Mouse (Mus musculus): ENCODE data around the gene Ccdc17. TPM values are rescaled to one million over a fixed set of nuclear protein-coding genes. Genes with fewer than 3 reads are reported as not detected.

Gene Ccdc17
- total and polyA plus RNA-seq, 2 experiments from 2014 or later, result 2.8 to 3.3 TPM

DNA sequence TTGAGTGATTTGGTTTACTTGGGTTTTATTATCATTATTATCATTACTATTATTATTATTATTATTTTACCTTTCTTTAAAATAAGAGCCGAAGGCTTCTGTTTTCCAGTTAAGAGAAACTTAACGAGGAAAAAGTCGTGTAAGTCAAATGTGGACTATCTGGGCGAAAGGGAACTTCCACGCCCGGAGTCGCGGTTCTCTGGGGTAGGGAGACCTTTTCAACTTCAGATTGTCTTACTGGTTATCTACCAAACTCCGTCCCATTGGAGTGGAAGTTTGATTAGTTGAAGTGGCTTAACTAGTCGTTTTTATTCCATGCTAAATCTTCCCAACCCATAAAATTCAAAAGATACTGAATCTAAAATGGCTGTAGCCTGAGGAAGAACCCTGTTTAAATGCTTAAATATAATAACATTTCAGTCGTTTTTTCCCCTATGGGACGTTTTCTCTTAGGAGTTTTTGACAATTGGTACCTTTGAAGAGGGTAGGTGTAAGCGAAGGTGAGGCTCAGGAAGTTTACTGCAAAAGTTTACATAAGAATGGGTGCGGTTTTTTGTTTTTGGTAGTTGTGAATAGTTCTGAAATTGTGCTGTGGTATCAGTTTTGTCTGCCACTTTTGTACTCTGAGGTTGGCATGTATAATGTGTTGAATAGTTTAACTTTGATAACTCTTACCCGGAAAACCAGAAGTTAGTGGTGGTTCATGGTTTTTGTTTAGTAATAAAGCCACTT is 38.1 kb upstream of the Ccdc17 start:
- H3K27me3 ChIP-seq (ENCODE audit: insufficient read depth, low read length), result no peaks in the 10 kb centered on the region
- H3K36me3 ChIP-seq (ENCODE audit: insufficient read depth), result peaks cover 6% of the 10 kb centered on the region; the same call in 1 of the 2 replicates
- peak overlapping the region; percentile 71 for H3K4me2 ChIP-seq (ENCODE audit: low read depth)
- ATAC-seq (no peak), DNase-seq (peak; percentile 4)
- peaks cover 12% of the 10 kb centered on the region for H3K4me1 ChIP-seq (ENCODE audit: insufficient read depth)
- peak overlapping the region; percentile 79 for H3K4me3 ChIP-seq (ENCODE audit: low read depth, low read length)
- H3K9me3 ChIP-seq (ENCODE audit: low read length), result no peaks in the 10 kb centered on the region
- 5% methylated on average over 15 of the region's 15 CpGs for WGBS
- H3K27ac ChIP-seq (ENCODE audit: low read depth, low read length), result no peak overlapping the region
- H3K9ac ChIP-seq, result peak overlapping the region; percentile 86
- no peak for TF ChIP-seq CTCF (IDR thresholded peaks at IDR 0.05; ENCODE audit: low read depth)

DNA sequence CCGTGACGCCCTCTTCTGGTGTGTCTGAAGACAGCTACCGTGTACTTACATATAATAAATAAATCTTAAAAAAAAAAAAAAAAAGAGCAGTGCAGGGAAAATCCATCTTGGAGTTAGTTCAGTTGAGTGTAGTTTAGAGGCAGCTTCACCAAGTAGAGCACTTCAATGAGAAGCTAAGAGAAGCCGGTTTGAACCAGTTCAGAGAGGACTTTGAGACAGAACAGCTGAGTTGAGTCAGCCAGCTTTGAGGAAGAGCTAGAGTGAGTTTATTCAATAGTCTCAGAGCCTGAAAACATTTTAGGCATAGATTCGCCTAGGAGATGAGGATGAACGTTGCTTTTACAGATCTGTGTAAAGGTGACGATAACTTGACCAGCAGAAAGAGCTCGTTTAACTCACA is 661 bp upstream of the Ccdc17 start:
- H3K4me2 ChIP-seq (ENCODE audit: low read depth), result no peak overlapping the region
- 84% methylated on average over 8 of the region's 8 CpGs for WGBS
- no peak for TF ChIP-seq CTCF (IDR thresholded peaks at IDR 0.05; ENCODE audit: low read depth)
- H3K27ac ChIP-seq (ENCODE audit: low read depth, low read length), result no peak overlapping the region
- peaks cover 8% of the 10 kb centered on the region; the same call in 1 of the 2 replicates for H3K4me1 ChIP-seq (ENCODE audit: insufficient read depth)
- DNase-seq (no peak), ATAC-seq (no peak)
- no peaks in the 10 kb centered on the region for H3K27me3 ChIP-seq (ENCODE audit: insufficient read depth, low read length)
- no peak overlapping the region for H3K9ac ChIP-seq
- peaks cover 33% of the 10 kb centered on the region for H3K36me3 ChIP-seq (ENCODE audit: insufficient read depth)
- H3K4me3 ChIP-seq (ENCODE audit: low read depth, low read length), result no peak overlapping the region
- H3K9me3 ChIP-seq (ENCODE audit: low read length), result no peaks in the 10 kb centered on the region

DNA sequence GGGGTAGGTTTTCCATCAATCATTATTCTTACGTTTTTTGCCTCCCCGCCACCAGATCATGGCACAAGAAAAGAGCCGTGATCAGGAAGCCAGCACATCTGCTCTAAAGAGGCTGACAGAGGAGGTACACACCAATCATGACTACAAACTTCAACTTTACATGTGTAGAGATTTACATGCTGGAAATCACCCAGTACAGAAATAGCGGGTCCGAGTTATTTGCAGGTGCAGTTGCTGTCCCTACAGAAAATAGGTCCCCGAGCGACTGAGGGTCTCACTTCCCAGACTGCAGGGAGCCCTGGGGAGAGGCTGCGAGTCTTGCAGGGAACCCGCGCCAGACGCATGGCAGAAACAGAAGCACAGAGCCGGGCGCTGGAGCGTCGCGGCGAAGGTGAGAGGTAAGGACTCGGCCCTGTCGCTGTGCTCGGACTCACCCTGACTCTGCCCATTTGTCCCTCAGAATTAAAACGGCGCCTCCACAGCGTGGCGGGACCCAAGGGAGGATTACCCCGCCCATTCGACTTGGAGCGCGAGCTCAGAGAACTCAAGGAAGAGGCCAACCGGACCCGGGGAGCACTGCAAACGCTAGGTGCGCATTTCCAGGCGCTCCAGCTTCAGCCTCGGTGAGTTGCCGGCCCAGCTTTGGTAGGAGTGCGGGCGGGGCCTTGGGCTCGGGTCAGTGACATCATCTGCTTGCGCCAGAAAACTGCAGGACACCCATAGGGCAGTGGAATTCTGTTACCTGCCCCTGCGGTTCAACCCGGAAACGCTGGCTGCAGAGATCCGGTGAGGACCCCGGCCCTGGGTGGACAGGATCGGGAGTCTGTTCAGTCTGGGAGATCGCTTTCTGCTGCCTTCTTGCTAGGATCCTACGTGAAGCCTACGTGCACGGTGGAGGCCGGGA is 776 bp downstream of the Ccdc17 start:
- ATAC-seq (peak; percentile 96), DNase-seq (peak; percentile 87)
- Histone ChIP-seq H3K9me3 (ENCODE audit: low read length) (no peaks in the 10 kb centered on the region), H3K9ac (peak overlapping the region; percentile 71), H3K27ac (ENCODE audit: low read depth, low read length) (peak overlapping the region; percentile 46; the same call in 1 of the 2 replicates), H3K4me2 (ENCODE audit: low read depth) (peak overlapping the region; percentile 86), H3K4me1 (ENCODE audit: insufficient read depth) (peaks cover 8% of the 10 kb centered on the region; the same call in 1 of the 2 replicates), H3K4me3 (ENCODE audit: low read depth, low read length) (peak overlapping the region; percentile 49), H3K36me3 (ENCODE audit: insufficient read depth) (peaks cover 31% of the 10 kb centered on the region), H3K27me3 (ENCODE audit: insufficient read depth, low read length) (no peaks in the 10 kb centered on the region)
- WGBS, result 1% methylated on average over 50 of the region's 50 CpGs
- TF ChIP-seq CTCF (IDR thresholded peaks at IDR 0.05; ENCODE audit: low read depth), result peak; percentile 34; the same call in 1 of the 2 replicates

DNA sequence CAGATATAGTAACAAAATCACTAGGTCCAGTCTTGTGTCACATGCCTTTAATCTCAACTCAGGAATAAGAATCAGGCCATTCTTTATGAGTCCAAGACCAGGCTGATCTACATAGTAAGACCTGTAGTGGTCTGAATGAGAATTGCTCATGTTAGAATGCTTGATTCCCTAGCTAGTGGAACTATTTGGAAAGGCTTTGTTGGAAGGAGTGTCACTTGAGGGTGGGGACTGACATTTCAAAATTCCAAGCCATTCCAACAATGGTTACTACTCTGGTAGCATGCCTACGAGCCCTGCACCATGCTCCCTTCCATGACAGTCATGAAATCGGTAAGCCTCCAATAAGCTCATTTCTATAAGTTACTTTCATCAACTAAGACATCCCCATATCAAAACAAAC is 16.2 kb downstream of the Ccdc17 start:
- Histone ChIP-seq H3K4me3 (ENCODE audit: low read depth, low read length) (no peak overlapping the region), H3K36me3 (ENCODE audit: insufficient read depth) (peaks cover 39% of the 10 kb centered on the region), H3K9me3 (ENCODE audit: low read length) (no peaks in the 10 kb centered on the region), H3K4me2 (ENCODE audit: low read depth) (no peak overlapping the region), H3K27me3 (ENCODE audit: insufficient read depth, low read length) (no peaks in the 10 kb centered on the region), H3K9ac (no peak overlapping the region), H3K27ac (ENCODE audit: low read depth, low read length) (no peak overlapping the region), H3K4me1 (ENCODE audit: insufficient read depth) (no peaks in the 10 kb centered on the region)
- no peak for TF ChIP-seq CTCF (IDR thresholded peaks at IDR 0.05; ENCODE audit: low read depth)
- ATAC-seq (no peak), DNase-seq (no peak)
- WGBS, result 90% methylated on average over 2 of the region's 2 CpGs

DNA sequence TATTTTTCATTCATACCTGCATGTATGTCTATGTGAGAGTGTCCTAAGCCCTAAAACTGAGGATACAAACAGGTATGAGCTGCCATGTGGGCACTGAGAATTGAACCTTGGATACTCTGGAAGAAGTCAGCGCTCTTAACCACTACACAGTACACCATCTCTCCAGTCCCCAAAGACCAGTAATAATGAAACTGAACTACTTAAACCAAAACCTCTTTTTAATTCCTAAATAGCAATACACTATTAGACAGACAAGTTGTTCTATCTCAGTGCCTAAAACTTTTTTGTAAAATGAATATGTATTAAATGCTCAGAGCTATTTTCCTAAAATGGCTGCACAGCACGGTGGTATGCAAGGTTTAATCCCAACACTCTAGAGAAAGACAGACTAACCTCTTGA is 18.8 kb downstream of the Ccdc17 start:
- no peak for TF ChIP-seq CTCF (IDR thresholded peaks at IDR 0.05; ENCODE audit: low read depth)
- H3K36me3 ChIP-seq (ENCODE audit: insufficient read depth), result peaks cover 34% of the 10 kb centered on the region
- 94% methylated on average over 2 of the region's 2 CpGs for WGBS
- no peak overlapping the region for H3K4me3 ChIP-seq (ENCODE audit: low read depth, low read length)
- H3K4me1 ChIP-seq (ENCODE audit: insufficient read depth), result no peaks in the 10 kb centered on the region
- no peak overlapping the region for H3K9ac ChIP-seq
- H3K4me2 ChIP-seq (ENCODE audit: low read depth), result no peak overlapping the region
- H3K9me3 ChIP-seq (ENCODE audit: low read length), result no peaks in the 10 kb centered on the region
- H3K27me3 ChIP-seq (ENCODE audit: insufficient read depth, low read length), result no peaks in the 10 kb centered on the region
- ATAC-seq (no peak), DNase-seq (no peak)
- H3K27ac ChIP-seq (ENCODE audit: low read depth, low read length), result no peak overlapping the region

DNA sequence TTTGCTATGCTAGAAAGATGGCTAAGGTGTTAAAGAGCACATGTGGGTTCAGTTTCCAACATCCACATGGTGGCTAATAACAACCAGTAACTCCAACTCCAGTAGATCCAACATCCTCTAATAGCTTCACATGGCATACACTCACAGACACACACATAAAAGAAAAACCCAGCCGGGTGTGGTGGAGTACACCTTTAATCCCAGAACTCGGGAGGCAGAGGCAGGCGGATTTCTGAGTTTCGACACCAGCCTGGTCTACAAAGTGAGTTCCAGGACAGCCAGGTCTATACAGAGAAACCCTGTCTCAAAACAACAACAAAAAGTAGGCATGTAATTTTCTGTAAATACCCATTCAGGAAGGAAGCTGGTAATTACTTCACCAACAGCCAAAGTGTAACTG is 28.4 kb downstream of the Ccdc17 start:
- DNase-seq, result no peak
- no peak overlapping the region for H3K4me3 ChIP-seq (ENCODE audit: low read depth, low read length)
- no peak for ATAC-seq
- H3K27ac ChIP-seq (ENCODE audit: low read depth, low read length), result no peak overlapping the region
- H3K4me2 ChIP-seq (ENCODE audit: low read depth), result no peak overlapping the region
- WGBS, result 98% methylated on average over 4 of the region's 4 CpGs
- H3K4me1 ChIP-seq (ENCODE audit: insufficient read depth), result peaks cover 12% of the 10 kb centered on the region
- H3K27me3 ChIP-seq (ENCODE audit: insufficient read depth, low read length), result no peaks in the 10 kb centered on the region
- H3K9ac ChIP-seq, result no peak overlapping the region
- no peak for TF ChIP-seq CTCF (IDR thresholded peaks at IDR 0.05; ENCODE audit: low read depth)
- H3K36me3 ChIP-seq (ENCODE audit: insufficient read depth), result peaks cover 10% of the 10 kb centered on the region
- no peaks in the 10 kb centered on the region for H3K9me3 ChIP-seq (ENCODE audit: low read length)

Data from forebrain, postnatal 0 days (tissue).